Mouse (Mus musculus) urinary bladder, postnatal 4 days (tissue): ENCODE results near the gene Atf6.

ENCODE experiments used
- DNase-seq, 2 experiments: peaks; one replicate each; pipeline ENCODE4 v3.0.0; 2021 to 2022; ENCODE audit warnings: low spot score in 2 of 2

Atf6 gene

DNA sequence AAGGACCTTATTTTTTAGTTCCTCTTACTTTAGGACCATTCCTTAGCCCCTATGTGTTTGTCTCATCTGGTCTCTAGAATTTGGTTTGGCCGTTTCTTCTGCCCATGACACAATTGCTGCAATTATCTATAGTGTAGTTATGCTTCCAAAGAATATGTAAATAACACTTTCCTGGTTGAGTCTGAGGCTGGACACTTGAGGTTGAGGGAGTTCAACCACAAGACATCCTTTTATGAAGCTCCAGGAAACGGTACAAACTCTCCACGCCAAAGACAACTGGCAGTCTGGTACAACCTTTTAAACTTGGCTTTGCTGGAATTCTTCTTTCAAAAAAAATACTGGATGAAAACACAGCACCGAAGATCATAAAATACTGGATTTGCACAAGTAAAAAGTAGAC is 94.1 kb downstream of the Atf6 start:
- no peak for DNase-seq

DNA sequence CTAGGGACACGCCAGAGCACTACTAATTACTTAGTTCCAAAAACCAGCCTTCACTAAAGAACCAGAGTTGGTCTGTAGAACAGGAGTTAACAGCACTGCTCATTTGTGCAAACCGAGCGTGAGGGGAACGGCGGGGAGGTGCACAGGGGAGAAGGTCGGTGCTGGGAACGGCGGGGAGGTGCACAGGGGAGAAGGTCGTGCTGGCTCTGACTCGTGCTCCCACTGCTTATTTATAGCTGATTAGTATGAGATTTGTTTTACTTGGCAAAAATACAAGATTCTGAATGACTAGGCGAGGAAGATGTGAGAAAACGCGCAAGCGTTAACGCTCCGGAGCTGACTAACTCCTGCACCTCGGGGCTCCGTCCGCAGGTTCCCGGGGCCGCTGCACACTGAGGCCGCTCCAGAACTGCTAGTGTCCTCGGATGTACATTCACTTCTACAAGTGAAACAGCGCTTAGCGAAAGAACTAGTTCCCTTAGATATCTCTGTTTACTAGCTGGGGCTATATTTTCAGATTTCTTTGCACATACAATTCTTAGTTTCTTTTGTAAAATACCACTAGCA is 96.1 kb downstream of the Atf6 start:
- peak; percentile 22 to 61 for DNase-seq

DNA sequence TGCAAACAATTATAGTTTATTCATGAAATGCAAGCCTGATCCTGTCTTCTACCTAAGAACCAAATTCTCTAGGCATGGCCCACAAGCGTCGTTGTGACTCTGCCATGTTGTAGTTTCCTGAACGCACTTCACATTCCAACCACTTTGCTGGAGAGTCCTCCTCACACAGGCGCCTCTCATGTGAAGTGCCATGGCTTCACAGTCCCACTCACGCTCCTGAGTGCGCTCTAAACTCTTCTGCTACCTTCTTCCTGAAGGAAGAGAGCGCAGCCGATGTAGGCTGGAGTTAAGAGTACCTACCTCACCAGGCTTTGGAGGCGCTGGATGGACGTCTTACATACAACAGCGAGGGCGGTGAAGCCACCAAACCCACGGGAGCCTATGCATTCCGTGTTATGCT is 96.9 kb downstream of the Atf6 start:
- DNase-seq, result no peak

DNA sequence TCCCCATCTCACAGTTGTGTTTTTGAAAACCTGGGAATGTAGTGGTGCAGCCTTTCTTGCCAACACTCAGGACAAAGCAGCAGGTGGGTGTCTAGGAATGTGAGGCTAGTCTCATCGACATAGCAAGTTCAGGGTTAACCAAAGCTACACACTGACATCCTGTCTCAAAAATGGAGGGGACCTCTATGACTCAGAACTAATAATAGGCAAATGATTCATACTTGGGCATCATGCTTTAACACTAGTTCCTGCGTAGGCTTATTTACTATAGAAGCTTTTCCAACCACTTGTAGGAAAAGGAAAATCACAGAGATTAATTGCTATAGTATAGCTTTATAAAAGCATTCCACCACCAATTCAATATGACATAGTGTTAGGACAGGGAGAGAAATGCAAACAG is 100.6 kb downstream of the Atf6 start:
- no peak for DNase-seq

DNA sequence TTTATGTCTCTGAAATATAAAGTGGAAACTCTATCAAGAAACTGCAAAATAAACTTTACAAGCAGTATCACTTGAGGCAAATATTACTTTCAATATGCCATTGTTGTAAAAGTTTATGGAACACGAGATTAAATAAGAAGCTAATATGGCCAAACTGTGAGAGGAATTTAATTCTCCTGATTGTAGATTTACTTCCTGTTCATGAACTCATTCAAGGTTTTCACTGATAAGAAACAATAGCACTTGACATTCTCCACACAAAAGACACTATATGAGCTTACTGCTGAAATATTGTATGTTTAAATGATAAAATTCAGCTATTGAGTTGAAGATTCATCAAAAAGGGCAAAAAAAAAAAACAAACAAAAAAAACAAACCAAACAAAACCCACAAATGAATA is 102.8 kb downstream of the Atf6 start:
- DNase-seq, result no peak

DNA sequence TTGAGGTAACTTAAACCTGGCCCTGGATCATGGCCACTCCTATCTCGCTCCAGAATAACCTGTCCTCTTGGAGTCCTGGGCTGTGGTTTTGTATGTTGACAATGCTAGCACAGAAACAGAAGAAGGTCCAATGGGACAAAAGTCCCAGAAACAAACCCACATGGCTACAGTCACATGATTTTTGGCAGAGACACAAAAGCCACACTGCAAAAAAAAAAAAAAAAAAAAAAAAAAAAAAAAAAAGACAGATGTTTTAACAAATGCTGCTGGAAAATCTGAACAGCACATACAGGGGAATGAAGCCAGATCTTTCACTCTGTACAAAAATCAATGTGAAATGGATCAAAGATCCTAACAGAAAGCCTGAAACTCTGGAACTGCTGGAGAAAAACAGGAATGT is 105.9 kb downstream of the Atf6 start:
- no peak for DNase-seq

DNA sequence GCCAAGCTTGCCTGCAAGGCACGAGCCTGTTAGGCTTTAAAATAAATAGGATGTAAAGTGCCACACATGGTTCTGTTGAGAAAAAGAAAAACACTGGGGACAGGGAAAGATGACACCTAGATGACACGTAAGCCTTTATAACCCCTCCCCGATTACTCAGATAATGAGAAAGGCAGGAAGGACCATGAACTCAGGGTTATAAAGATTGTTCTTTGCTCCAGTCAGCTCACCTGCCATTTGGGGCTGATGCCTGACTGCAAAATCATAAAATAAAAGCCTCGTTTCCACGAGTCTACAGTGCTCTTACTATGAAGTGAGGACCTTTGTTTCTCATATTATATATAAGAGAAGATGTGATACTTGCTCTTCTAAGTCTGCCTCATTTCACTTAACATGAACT is 114.0 kb downstream of the Atf6 start:
- no peak for DNase-seq

DNA sequence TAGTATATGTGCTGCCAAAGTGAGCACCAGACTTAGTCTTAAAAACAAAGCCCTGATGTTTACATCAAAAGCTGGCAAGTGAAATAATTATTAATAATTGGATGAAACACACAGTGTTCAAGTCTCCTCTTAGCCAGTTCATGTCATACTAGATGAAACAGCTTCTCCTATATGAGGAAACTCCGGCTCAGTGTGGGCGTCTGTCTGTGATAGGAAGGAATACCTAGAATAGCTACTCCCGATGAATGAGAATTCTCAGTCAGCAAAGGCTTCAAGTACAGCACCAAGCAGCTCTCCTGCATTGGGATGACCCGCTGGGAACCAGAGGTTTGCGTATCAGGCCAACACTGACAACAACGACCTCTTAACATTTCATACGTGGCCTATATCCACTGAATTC is 115.8 kb downstream of the Atf6 start:
- DNase-seq, result no peak

DNA sequence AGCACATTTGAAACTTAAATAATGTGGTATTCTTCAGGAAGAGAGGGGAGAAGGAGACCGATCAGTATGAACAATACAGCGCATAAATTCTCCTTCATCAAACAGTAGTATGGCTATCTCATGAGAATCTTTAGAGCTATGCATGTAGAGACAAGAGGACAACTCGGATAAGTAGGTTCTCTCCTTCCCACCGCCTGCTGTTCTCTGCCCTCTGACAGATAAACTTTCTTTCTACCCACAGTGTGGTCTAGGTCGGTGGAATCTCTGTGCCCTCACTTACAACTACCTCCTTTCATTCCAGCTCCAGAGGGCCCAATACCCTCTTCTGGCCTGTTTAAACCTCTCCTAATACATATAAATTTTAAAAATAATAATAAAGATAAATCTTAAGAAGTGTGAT is 121.0 kb downstream of the Atf6 start:
- no peak for DNase-seq

DNA sequence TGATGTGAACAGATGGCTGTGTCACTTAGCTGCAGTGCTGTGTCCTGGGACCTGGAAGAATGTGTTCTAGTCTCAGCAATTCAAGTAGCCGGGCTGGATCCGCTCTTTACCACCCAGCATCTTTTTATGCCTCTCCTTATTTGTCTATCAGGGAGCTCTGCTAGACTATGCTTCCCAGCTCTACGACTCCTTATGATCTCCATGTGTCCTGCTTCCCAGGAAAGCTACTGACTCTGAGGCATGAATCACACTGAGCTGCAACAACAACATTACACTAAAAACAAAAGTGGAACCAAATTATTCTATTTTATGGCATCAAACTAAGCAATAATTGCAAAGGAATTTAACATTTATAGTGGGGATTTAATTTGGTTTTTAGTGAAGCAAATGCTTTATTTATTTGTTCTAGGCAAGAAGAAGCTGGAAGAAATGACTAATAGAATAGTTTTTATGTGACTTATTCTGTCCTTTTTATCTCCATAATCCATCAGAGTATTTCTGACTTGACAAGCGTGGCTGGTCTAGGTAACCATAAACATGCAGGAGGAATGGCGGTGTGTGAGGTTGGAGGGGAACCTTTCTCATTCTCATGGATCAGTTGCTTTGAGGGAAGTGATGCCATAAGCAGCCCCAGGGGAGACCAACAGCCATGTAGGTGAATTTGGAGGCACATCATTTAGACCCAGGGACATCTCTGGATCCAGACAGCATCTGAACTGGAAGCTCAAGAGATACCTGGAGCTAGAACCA is 125.9 kb downstream of the Atf6 start:
- DNase-seq, result no peak

DNA sequence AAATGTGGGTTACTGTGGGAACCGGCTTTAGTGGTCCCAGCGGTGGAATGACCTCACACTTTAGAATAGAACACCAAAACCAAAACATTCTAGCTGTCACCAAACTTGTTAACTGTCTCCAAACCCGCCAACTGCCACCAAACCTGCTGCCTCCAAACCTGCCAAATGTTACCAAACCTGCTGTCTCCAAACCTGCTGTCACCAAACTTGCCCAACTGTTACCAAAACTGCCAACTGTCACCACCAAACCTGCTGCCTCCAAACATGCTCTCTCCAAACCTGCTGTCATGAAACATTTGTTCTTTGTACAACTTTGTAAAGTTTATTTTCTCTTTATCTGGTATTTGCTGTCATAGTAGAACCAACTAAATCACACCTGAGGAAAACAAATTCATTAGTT is 132.7 kb downstream of the Atf6 start:
- no peak for DNase-seq

DNA sequence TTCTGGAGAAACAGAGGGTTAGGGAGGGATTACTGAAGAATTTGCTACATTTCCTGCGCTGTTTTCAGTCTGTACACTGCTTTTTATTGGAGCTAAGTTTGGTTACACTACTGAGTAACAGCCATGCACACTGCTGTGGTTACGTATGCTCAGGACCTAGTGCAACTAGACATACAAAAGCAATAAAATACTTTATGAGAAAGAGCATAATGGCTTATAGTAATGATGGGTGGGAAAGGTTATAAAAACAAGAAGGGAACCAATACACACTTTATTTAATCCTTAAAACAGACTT is 135.0 kb downstream of the Atf6 start:
- DNase-seq, result no peak

DNA sequence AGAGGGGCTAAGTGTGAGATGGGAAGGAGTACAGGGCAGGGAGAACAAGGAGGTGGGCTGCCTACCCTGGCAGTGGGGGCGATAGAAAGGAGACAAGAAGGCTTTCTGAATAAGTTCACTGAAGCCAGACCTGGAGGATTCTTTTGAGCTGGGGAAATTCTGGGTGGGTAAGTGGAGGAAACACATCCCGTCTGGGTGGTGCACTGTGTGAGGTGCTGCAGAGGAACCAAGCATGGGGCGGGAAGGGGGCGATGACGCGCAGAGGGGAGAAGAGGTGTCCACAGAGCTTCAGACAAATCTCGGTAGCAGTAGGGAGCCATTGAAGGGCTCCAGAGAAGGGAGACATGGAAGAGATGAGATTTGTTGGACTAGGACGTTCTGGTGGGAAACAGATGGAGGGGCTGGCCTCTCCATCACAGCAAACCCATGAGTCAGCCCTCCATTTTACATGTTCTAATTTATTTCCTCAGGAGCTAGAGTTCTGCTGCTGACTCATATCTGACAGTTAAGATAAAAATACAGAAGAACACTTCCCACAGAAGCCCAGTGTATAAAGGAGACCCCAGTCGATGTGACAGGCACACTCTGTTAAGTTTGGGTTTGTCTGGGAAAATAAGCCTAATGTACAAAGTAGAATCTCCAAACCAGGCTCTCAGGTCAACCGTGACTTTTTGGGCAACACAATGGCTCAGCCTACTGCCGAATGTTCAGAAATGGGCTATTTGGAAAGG is 135.5 kb downstream of the Atf6 start:
- DNase-seq, result no peak

DNA sequence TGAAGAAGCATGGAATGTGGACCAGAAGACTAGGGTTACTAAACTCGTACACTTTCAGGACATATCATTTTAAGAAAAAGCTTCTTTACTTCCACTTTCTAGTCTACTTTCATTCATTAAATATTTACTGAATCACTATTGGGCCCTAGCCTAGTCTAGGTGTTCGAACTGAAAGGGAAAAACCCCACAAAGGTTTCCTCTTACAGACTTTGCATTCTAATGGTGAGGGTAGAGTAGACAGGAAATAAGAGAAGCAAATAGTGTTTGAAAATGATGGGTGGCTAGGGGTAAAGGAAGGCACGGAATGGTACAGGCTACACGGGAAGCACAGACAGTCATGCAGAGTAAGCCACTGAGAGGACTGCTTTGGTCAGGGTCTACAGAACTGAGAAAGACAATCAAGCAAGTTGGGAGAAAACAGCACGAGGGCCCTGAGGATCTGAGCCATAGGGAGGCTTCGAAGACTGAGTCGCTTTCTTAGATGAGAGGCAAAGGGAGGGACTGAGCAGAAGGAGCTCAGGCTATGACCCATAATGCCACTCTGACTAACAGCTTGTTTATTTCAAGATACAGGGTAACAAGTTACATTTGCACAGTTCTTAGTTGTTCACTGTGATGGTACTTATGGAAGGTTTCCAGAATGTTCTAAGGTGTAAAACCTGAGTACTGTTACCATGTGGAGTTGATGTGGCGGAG is 138.2 kb downstream of the Atf6 start:
- no peak for DNase-seq

DNA sequence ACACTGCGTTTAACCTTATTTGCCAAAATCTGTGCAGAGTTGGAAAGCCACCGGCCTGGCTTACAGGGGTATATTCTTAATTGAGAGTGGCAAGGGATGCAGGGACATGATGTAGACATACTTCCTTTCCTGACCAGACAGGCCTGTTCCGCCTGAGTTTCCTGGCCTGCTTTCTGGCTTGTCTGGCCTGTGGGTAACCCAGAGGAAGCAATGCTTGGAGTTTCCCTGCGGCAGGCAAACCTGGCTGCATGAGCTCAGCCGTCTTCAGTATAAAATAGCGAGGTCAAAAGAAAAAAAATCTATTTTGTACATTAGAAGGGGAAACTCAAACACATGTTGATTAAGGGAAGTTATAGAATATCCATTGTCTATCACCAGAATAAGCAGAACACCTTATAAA is 139.0 kb downstream of the Atf6 start:
- DNase-seq, result no peak

DNA sequence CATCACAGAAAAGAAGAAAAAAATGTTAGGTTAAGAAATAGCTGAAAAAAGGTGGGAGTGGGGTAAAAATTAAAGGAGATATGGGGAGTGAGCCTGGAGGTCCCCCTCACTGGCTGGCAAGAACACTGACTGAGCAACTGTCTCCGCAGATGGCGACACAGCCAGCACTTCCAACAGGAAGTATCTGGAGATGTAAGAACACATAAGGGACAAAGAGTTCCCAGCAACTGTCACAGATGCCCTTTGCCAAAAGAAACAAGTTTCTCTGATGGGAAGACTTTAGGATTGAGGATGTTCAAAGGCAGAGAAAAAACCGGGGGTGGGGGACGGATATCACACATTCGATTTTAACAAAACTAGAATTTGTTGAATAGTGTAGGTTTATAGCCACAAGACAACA is 146.0 kb downstream of the Atf6 start:
- DNase-seq, result no peak

DNA sequence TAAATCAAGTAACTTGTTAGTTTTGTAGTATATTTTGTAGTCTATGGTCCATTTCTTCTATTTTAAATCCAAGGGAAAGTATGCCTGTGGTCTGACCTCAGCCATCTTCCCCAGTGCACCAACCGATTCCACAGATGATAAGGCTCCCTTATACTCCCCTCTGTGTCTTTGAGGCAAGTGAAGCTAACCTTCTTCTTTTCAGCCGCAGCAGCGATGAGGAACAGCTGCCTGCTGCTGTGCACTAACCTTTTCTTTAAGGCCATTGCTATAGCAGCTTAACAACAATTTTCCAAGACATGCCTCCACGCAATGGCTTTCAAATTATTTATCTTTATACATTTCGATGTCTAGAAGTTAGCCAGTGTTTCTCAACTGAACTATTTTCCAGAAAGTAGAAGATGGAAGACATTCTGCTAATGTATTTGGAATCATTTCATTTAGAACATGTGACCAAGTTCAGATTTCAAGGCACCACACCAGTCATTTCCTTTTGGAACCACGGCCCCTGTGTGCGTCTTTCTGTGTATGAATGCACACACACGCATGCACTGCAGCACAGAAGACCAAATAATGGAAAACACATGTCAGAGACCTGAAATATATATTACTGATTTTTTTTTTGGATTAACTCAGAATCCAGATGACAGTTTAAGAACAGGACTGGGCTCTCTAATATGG is 149.3 kb downstream of the Atf6 start:
- no peak for DNase-seq

DNA sequence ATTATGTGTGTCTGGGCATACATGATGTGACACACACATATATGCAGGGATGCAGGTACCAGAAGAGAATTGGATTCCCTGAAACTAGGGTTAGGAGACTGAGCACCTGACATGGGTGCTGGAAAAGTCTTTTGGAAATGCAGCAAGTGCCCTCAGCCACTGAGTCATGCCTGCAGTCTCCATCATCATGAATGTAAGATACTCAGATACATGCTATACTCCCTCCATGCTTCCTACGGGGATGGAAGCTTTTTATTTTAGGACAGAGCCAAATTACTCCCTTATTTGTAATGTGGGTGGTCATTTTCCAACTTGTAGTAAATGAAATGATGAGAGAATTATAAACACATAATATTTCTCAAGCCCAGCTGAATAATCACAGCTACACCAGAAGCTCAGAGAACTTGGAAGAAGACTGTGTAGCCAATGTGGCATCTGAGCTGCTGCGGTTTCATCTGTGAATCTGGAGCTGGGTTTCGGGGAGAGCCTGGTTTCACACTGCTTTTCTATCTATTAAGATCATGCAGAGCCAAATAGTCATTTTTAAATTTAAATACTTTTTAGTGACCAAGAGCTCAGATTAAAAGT is 150.2 kb downstream of the Atf6 start:
- DNase-seq, result no peak

DNA sequence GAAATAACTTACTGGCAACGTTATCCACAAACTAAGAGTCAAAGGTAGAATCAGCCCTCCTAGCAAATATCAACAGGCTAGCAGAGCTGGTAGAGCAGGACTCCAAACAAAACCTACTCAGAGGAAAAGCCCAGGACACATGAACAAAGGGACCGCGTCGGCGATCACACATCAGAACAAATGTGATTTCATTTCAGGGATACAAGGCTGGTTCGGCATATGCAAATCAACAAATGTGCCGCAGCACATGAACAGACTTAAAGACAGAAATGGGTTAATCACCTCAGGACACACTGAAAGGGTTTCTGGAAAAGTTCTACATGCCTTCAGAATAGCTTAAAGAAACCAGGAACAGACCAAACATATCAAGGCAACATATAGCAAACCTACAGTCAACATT is 155.8 kb downstream of the Atf6 start:
- no peak for DNase-seq

DNA sequence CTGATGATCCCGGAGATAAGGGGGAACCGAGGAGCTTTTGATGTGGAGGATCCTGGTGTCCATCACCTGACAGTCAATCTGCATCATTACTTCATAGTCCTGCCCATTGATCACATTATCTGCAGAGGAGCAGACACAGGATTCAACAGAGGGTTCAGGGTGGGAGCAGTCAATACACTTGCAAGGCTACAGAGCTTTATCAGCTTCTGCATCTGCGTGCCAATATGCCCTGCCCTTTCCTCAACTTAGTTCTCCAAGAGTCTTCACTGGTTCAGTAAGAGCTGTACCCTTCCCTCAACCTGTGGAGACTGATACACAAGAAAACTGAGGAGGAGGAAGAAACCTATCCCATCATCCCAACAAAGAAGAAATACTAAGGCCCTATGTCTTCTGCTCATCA is 157.6 kb downstream of the Atf6 start:
- no peak for DNase-seq

DNA sequence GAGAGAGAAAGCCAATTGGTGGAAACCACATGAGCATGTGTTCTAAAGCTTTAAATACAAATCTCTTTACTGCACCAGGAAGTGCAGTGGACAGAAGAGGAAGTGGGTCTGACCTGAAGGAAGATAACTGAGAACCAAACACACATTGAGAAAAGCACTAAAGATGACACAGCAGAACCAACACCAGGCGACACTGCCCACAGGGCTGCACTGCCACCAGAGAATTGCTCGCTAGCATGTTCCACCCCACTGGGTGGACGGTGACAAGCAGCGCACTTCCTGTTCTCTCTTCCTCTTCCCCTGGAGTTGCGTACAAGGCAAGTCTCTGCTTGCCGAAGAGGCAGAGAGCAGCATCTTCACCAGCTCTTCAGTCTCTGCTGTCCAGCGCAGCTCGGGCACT is 158.1 kb downstream of the Atf6 start:
- DNase-seq, result no peak

DNA sequence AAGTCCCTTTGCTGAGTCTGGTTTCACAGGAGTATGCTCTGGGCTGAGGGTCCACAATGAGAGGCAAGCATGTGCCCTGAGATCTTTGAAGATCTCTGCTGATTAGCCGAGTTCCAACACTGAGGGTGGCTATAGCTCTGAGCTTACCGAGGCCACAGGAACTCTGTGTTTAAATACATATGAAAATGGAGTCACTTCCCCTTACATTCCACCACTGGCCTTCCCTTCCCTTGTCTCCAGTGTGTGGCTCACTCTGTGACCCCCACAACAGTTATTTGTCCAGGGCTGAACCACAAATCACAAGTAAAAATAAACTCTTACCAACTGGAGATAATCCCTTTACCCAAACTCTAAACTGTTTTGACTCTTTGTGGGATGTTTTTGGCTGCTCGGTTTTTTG is 158.5 kb downstream of the Atf6 start:
- DNase-seq, result no peak
